Mouse (Mus musculus) heart, postnatal 0 days (tissue): ENCODE measurements around the gene Id1.

Experiments used
- CTCF ChIP-seq: IDR thresholded peaks from 2 replicates; pipeline ENCODE4 v1.5.1; 2016; ENCODE audit warnings: antibody characterized with exemption, control low read depth, low read depth
- EP300 ChIP-seq: IDR thresholded peaks from 2 replicates; pipeline ENCODE4 v1.6.1; 2016; ENCODE audit warnings: antibody characterized with exemption, low read depth

GRCm38 (mm10) chr2:152694708-152695107 lies 41.3 kb upstream of the Id1 start:
- TF ChIP-seq CTCF (no peak), EP300 (no peak)
